Mouse (Mus musculus) urinary bladder, postnatal 36 days (tissue): Measurements from ENCODE around the gene Arfgef2.

Source experiments
- DNase-seq, 2 experiments: peaks; one replicate each; pipeline ENCODE4 v3.0.0; 2022; ENCODE audit warnings: low spot score in 2 of 2, mixed read lengths in 1 of 2

Arfgef2 gene

GRCm38 (mm10) chr2:166905711-166906522, 100.5 kb downstream of the Arfgef2 start, which contains the start of gene Cse1l:
Cse1l (plus strand) TSS chr2:166906040.
- DNase-seq = peak; percentile 96 to 97

- no peak for DNase-seq
Measured at GRCm38 (mm10) chr2:166906523-166907182, 101.3 kb downstream of the Arfgef2 start.

DNA sequence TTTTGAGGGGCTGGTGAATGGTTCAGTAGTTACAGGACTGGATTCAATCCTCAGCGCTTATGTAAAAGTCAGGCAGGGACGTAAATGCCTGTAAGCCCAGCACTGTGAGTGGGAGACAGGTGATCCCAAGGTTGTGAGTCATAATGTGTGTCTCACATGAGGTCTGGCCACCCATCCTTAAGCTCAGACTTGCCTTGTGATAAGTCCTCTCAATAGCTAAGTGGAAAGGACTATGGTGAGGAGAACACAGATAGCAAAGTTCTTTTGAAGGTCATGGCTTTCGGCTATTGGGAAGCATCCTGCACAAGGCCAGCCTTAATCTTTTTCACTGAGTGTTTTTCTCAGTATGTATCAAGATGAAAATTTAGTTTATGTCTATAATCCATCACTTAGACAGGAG, 104.3 kb downstream of the Arfgef2 start:
- DNase-seq = no peak

- DNase-seq = no peak
Measured at GRCm38 (mm10) chr2:166910536-166910935, 105.1 kb downstream of the Arfgef2 start.

GRCm38 (mm10) chr2:166923971-166924370, 118.6 kb downstream of the Arfgef2 start:
- DNase-seq = no peak

GRCm38 (mm10) chr2:166933943-166934342, 128.6 kb downstream of the Arfgef2 start:
- no peak for DNase-seq

- no peak for DNase-seq
Measured at GRCm38 (mm10) chr2:166934416-166934815, 129.0 kb downstream of the Arfgef2 start.

DNA sequence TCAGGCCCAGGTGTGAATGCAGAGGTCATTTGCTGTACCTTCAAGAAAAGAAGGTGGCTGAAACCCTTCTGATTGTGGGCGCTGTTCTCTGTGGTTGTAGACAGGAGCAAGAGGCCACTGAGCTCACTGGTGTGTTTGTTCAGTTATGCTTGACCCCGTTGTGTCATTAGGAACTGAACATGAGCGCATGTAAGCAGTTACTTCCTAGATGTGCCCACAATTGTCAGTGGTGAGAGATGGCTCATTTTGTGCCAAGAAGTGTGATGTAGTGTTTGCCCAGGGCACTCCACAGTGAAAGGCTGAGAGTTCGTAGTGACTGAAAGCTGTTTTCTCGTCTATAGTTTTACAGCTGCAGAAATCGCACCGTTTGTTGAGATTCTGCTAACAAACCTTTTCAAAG, 130.2 kb downstream of the Arfgef2 start:
- DNase-seq = no peak

DNA sequence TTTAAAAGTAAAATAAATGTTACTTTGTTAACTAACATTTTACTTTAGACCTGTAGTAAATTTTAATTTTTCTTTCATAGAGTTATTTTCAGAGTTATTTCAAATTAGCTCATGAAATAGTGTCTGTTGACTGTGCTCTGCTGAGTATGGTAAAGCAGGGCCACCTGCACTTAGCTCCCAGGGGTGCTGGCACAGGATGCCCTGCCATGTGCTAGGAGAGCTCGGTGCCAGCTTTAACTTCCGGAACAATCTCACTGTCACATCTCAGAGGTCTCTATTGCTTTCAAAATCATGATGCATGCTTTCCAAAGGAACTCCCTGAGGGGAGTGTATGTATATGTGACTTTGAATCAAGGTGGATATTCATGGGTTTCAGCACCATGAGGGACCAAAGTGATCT, 130.8 kb downstream of the Arfgef2 start:
- DNase-seq = no peak

DNA sequence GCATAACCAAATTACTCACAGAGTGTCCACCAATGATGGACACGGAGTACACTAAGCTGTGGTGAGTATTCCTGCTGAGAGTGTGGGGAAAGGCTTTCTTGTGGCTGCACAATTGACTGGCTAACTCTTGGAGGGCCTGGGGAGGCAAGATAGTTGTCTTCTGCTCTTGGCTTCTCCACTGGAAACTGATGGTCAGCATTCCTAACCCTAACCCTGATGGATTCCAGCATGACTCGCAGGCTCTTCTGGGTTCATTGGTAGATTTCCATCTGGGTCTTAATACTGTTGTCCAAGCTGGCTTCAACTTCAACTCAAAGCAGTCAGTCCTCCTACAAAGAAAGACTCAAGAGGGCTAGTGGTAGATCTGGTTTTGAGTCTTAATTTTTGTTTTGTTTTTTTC, 137.8 kb downstream of the Arfgef2 start:
- no peak for DNase-seq

- no peak for DNase-seq
Measured at GRCm38 (mm10) chr2:166944346-166944745, 139.0 kb downstream of the Arfgef2 start.

DNA sequence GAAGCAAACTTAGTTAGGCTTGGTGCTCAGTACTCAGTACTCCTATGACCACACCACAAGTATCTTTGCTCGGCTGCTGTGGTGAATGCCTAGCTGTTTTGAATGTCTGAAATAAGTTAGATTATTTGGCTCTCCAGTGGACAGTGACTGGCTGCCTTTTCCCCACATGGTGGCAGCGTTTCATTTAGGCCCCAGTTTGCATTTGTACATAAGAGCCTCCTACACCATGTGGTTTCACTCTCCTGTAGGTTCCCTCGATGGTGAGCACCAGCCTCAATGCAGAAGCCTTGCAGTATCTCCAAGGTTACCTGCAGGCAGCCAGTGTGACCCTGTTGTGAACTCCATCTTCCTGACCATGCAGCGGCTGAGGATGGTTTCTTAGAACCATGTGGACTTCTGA, 140.1 kb downstream of the Arfgef2 start:
- no peak for DNase-seq
